Mouse (Mus musculus) heart, adult 2 months (tissue): ENCODE measurements around the gene Gm42372.

Source experiments
- CTCF ChIP-seq: fragments of 200-600 bp; IDR thresholded peaks from 2 replicates; pipeline ENCODE4 v1.8.1; 2022; ENCODE audit warnings: antibody characterized with exemption, mild to moderate bottlenecking, moderate library complexity
- EP300 ChIP-seq: fragments of 200-500 bp; IDR thresholded peaks from 2 replicates; pipeline ENCODE4 v1.6.1; 2011; ENCODE audit warnings: low read depth, low read length, control low read depth; ENCODE audit not compliant: insufficient read depth
- POLR2A ChIP-seq: fragments of 200-500 bp; IDR thresholded peaks from 2 replicates; pipeline ENCODE4 v1.6.1; 2011; ENCODE audit warnings: mild to moderate bottlenecking, low read depth, low read length, control low read depth; ENCODE audit not compliant: insufficient read depth

DNA sequence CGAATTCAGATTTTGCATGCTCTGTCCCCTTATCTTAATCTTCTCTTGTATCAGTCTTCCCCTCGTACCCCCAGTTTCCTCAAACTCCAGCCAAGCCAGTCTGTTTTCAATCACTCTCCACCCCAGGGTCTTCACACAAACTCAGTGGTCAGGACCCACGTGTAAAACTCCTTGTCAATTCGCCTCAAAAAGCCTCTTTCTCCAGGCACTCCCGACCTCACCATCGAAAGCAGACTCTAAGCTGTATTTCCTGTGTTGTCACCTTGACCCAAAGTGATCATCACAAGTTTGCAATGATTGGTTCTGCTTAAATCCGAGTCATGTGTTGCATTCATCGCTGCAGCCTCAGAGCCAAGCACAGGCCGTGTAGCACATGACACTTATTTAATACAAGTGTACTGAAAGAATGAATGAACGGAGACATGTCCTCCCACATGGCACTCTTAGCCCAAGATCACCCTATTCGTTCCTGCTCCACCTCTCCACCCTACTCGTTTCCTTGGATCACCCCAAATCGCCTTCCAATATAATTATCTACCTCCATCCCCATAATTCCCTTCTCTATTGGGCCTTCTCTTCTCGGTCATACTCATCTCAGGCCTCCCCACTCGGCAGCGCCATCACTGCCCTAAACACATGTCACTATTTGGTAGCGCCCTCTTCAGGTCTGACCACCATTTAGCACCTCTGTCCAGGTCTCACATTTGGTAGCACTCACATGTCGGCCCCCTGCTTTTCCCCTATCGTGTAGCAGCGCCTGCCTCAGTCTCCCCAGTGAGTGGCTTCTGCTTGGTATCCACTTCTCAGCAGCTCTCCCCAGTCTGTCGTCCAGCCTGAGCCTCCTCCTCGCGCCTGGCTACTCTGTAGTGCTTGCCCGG lies 44.1 kb downstream of the Gm42372 start:
- no peak for TF ChIP-seq POLR2A
- TF ChIP-seq EP300 = 0 out of 2 replicates have a peak, but pooled peaks have one; percentile 9
- TF ChIP-seq CTCF = peak; percentile 64
